Mouse (Mus musculus) embryo, embryonic 11.5 days (tissue): ENCODE data around the gene Magi2.
"Not testable (repeated sequence)": the region's sequence is repeated elsewhere in the genome, so short reads cannot be mapped to it uniquely, and the experiment has no call there.

Experiments used
- DNase-seq: peaks from one replicate; pipeline ENCODE4 v3.0.0-alpha.2; 2012; ENCODE audit warnings: low read depth, low spot score

Magi2 gene

DNA sequence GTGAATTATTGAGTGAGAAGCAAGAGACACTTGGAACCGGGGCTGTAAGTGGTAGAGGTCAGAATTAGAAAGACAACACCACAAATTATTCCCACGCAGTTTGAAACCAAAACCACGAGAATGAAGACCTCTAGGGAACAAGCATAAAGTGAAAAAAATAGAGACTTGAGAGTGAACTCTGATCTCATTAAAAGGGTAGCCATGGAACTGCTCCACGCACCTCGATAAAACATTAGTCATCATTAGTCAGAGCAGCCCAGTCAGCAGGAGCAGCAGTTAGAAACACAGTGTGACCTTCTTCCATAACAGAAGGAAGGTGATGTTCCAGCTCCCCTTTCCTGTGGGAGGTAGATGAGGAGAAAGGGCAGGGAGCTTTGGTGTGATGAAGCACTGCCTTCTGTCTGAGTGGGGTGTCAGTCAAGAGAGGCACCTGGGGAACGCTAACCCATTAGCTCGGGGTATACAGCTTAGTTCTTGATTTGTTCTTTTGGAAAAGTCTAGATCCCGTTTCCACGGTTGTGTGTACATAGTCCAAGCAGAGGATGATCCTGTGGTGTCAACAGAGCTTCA is 1272.3 kb downstream of the Magi2 start:
- no peak for DNase-seq

DNA sequence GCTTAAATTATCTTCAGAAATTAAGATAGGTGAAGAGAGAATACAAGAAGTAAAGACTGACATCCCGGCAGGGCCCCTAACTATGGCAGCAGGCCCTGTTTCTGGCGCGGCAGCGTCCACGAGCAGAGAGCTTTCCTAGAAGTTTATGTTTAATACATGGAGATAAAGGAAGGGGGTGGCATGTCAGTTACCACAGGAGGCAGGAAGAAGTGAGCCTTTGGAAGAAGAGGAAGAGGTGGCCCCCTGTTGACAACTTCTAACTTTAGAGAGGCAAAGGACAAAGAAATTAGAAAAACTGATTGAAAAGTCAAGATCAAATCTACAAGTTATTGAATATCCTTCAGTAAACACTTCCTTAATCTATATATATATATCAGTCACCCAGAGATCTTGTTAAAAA is 1281.8 kb downstream of the Magi2 start:
- DNase-seq, result no peak

DNA sequence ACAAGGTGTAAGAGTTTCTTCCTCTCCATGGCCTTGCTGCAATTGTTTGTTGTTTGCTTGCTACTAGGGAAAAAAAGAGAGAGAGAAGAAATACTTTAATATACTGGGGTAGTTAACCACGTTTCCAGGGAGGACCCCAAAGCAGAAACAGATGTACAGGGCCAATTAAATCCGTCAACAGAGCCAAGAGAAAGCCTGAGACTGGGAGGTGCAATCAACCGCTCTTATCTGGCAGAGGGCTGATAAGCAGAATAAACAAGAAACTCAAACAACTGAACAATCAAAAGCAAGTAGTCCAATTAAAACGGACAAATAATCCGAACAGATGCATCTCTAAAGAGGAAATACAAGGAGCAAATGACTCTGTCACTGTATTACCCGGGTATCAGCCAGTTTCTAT is 1282.8 kb downstream of the Magi2 start:
- DNase-seq, result no peak

DNA sequence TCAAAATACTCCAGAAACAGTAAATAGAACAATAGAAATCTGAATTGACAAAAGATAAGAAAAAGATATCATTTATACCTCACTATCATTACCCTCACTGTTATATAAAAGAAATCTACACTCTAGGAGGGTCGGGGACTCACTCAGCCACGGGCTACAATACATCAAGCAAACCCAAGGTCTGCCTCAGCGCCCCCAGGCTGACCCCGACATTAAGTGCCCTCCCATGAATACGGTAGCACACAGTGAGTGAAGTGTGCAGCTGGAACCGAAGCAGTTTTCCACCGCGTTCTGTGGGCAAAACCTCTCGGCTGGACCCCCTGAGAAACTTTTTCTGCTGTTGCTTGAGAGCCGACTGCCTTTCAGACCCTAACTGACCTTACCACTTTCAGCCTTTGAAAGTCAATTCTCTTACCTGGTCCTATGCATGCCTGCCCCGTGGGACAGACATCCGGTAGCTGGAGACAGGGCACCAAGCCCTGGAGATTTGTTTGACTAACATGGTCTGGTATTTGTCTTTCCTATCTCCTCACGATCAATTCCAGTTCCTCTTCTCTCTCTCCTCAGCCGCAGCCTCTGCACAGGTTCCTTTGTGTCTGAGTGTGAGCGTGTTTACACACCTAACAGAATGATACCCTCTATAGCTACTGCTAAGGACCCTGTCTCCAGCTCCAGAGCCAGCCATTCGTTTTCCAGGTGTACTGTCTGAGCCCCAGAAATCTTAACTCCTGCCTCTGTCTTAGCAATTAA is 1285.7 kb downstream of the Magi2 start:
- no peak for DNase-seq

DNA sequence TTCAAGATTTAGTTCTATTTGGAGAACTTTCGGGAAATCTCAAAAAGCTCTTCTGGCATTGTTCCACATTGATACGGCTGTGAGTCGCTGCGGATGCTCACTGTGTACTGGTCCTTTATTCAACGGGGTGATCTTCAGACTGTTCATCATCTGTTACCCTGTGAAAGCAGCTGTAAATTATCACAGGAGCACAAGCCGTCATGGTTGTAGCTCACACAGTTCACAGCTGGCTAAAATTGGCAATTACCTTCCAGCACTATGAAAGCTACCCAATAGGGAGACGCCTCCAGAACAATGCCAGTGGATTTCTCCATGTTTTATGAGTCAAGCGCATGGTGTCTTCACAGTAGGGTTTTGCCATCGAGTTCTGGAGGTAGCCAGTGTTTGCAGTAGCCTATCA is 1294.8 kb downstream of the Magi2 start:
- no peak for DNase-seq

DNA sequence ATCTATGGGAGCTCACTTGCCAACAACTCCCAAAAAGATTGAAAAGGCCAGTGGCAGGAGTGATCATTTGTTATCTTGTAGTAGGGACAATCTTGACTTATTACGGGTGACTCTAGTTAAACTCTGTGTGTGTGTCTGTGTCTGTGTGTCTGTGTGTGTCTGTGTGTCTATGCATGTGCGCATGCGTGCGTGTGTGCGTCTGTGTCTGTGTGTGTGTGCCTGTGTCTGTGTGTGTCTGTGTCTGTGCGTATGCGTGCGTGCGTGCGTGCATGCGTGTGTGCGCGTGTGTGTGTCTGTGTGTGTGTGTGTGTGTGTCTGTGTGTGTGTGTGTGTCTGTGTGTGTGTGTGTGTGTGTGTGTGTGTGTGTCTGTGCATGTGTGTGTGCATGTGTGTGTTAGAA is 1295.2 kb downstream of the Magi2 start:
- no peak for DNase-seq

DNA sequence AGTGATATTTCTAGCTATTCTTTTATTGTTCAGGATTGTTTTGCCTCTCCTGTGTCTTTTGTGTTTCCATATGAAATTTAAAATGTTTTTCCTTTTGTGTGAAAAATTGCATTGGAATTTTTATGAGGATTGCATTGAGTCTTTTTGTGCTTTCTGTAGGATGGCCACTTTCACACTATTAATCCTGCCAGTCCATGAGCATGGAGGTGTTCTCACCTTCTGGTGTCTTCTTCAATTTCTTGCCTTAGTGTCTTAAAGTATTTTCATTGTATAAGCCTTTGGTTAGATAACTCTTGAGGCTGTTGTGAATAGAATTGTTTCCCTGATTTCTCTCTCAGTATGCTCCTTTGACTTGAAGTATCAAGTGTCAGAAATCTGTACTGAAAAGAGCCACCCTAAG is 1296.9 kb downstream of the Magi2 start:
- DNase-seq, result no peak

DNA sequence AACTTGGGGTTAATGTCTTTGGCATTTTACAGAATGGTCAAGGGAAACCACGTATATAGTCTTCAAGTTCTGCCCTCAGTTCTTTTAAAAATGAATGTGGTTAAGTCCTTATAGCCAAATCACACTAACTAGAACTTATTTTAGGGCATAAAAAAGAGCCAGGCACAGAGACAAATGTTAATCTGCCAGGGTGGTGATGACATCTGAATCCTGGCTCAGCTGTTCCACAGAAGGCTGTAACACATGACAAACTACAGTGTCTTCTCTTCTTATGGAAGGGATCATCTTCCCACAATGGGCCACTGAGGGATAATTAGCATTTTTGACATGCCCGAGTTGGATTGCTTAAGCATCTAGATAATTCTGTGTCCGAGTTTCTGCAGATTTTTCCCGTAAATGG is 1299.8 kb downstream of the Magi2 start:
- not testable (repeated sequence) for DNase-seq

DNA sequence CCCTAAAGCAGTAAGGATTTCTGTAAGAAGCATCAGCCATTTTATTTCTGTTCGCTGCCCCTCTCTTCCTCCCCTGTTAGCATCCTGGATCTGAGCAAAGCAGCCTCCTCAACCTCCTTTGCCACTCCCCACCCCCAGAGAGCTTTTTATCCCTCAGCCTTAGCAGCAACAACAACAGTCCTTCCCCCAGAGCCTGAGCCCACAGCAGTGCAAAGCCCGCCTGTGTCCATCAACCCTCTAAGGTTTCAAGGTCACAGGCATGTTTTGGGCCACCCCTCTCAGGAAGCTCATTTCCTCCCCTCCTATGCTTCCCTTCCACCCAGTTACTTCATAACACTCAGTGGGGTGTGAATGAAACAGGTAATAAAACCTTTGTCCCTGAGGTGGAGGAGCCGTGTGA is 1309.7 kb downstream of the Magi2 start:
- no peak for DNase-seq

DNA sequence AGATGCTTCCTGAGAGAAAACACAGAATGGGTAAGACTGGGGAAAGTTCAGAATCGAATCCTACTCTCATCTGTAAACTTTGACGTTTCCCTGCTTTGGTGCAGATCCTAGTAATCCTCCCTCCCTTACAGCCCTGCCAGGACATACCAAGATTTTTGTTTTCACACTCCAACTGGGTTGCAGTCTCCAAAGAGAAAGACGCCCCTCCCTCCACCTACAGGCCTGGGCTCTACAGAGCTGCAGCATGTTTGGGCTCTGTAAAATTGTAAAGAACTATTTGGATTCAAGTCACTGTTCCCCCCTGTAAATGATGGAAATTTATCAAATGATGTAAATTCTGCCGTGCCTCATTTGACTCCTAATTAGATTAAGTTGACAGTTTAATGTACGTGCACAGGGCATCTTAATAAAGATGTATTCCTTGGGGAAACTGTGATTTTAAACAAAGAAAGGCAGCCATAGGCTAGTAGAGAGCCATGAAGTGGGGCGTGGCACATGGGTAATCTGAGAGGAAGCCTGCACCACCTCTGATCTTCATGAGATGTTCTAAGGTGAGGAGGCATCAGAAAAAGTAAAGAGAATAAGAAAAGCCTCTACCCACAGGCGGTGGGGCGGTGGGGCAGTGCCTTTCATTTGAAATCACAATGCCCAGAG is 1310.7 kb downstream of the Magi2 start:
- no peak for DNase-seq

DNA sequence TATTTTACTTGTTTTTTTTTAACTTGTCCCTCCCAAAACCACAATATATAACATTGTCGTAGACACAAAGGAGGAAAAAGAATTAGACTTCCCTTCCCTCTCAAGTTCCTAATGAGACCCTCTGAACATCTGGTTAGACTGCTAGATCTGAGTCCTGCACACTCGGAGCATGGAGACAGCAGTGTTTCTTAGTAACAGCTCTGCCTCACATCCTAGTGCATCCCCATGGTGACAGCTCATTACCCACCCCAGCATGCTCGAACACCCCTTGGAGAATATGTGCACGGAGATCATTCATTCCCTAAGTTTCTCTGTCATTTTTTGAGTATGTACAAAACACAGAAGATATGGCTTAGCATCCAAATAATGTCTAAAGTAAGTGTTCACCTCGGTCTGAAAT is 1317.5 kb downstream of the Magi2 start:
- no peak for DNase-seq

DNA sequence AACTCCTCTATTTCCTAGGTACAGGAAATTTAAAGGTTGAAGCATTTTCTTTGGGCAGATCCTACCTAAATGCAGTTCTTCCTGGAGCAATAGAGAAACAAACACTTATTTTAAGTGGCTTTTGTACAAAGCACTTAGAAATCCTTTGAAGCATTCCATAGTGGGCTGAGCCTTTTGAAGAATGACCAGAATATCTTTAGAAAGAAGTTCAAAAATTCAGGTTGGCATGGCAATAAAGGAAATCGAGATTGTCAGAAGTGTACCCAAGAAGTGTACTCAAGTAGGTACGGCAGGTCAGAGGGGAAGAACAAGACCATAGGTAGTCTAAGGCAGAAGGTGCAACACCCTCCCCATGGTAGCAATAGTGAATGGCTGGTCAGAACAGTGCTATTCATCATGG is 1332.5 kb downstream of the Magi2 start:
- no peak for DNase-seq

DNA sequence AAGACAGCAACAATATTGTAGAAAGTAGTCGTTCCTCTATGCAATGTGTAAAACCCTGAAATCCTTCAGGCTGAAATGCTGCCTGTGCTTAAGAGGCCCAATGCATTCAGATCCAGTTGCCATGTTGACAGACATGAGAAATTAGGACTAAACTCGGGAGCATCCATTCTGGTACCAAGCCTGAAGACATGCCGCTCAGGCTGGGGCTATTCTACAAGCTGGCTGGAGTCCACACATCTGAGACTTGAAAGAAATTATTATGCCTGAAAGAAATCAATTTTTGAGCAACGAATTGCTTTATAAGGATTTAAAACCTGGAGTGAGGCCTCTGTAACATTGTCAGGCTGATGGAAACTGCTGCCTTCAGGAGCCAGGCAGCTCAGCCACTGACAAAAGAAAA is 1333.0 kb downstream of the Magi2 start:
- no peak for DNase-seq

DNA sequence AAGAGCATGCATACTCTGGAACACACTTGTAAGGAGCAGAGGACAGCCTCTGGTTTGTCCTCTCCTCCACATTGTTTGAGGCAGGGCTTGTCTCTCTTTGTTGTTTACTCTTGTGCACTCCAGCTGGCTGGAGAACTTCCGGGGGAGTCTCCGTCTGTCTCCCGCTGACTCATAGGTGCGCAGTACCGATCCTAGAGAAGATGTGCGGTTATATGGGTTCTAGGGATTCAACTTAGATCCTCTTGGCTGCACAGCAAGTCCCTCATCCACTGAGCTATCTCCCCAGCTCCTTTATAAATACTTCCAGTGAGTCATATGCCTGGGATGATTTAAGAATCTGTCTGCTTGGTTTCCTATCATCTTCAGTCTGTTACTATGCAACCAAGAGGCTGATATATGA is 1341.6 kb downstream of the Magi2 start:
- no peak for DNase-seq

DNA sequence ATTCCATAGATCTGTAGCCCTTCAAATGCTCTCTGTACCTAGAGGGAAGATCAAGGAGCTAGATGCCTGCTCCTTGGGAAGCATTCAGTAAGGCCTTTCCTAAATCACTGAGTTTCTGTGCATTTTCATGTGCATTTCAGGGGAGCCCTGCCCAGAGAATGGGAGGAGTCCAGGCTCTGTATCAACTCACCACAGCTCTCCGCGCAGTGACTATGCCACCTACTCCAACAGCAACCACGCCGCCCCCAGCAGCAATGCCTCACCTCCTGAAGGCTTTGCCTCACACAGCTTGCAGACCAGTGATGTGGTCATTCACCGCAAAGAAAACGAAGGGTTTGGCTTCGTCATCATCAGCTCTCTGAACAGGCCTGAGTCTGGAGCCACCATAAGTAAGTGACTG is 1342.1 kb downstream of the Magi2 start:
- no peak for DNase-seq

DNA sequence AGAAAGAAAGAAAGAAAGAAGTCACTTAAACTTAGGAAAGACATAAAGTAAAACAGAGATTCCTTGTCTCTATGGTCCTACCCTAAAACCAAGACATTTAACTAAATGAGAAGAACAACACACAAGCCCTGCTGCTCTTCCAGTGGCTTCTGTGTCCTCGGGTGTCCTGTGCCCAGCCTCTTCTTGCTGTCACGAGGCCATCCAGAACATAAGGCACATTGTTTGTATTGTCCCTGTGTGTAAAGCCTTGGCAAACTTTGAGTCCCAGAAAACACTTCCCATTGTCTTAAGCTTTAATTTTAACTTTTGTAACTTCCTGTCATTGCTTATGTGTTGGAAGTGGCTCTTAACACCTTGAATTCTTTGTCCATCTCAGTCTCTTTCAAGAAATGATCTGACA is 1348.0 kb downstream of the Magi2 start:
- DNase-seq, result no peak

DNA sequence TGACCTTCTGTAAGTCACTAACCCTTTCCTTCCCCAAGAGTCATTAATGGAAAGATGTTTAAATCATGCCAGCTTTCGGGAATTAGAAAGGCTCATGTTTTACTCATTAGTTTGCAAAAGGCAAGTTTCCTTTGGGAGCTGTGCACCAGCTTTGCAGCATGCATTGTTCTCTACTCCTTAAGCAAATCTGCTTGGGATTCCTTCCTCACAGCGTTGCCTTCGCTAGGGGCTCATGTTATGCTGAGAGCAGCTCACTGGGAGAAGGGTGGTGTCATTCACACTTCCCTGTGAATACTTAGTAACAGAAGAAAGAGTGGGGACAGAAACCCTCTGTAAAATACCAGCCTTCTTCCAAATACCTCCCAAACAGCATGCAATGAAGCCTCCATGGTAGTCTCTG is 1349.0 kb downstream of the Magi2 start:
- no peak for DNase-seq

DNA sequence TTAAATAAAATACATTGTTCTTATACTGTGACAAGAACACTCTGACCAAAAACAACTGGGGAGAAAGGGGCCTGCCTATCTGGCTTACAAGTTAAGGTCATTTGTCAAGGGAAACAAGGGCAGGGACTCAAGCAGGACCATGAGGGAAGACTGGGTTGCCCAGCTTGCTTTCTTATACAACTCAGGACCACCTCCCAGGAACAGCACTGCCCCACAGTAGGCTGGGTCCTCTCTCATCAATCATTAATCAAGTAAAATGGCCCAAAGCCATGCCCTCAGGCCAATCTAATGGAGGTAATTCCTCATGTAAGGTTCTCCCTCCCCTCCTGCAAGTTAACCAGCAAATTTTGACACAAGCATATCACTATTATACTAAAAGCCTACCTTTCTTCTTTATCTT is 1349.4 kb downstream of the Magi2 start:
- no peak for DNase-seq

DNA sequence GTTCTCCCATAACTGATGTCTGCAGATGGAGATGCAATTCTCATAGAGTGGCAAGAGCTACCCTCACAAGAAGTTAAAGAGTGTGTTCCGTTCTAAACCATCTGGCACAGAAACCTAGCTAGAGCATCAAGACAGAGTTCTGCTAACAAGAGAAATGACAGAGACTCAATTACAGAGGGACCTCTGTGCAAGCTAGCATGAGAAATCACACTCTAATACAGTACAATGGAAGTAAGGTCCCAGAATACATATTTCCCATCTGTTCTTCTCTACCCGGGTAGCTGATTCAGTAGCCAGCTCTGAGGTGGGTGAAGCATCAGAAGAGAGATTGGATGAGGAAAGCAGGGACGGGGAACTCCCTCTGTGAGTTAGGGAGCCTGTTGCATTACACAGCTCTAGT is 1351.8 kb downstream of the Magi2 start:
- no peak for DNase-seq

DNA sequence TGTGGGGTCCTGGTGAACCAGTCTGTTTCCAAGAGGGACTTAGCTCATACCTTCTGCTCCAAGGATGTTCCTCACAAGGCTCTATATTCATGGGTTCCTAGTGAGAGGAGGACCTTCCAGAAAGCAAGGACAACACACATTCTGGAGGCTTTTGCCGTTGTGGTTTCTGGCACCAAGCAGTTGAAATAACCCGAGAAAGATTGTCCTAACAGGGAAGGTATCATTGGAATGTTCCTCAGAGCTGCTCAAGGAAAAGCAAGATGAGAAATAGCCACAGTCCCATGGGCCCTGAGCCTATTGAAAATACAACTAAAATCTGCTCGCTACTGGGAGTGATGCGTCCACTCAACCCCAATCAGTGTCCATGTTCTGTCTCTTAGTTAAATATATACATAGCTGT is 1353.8 kb downstream of the Magi2 start:
- DNase-seq, result no peak

DNA sequence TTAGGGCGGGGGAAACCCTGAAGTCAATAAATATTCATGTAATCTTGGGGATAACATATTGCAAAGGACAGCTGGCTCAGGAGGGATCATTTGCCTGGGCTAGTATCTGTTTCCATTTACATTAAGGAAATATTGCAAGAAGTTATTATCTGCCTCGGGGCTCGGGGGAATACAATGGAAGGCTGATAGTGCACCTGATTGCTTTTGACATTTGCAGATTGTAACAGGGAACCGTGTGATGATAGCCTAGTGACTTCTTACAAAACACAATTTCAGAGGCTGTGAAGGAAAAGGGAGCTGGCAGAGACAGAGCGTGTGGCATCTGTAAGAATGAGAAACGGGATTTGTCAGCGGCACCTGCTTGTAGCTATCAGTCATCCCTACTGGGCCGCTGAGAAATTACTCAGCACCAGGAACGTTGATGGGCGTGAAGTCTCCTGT is 1356.2 kb downstream of the Magi2 start:
- no peak for DNase-seq

DNA sequence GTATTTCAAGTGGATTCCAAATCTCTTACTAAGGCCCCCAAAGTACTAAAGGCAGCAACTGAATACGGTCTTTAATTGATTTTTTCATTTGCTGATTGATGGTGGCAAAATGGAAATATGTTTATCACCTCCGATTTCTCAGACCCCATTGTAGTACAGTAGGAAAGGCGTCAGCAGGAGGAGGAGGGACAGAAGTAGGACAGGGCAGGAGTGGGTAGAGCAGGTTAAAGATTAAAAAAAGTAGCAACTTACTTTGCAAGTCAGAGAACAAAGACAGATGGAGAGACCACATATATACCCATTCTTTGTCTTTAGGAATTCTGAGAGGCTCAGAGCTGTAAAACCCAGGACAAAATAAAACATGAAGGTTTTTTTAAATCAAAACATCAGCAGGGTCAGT is 1356.8 kb downstream of the Magi2 start:
- no peak for DNase-seq

DNA sequence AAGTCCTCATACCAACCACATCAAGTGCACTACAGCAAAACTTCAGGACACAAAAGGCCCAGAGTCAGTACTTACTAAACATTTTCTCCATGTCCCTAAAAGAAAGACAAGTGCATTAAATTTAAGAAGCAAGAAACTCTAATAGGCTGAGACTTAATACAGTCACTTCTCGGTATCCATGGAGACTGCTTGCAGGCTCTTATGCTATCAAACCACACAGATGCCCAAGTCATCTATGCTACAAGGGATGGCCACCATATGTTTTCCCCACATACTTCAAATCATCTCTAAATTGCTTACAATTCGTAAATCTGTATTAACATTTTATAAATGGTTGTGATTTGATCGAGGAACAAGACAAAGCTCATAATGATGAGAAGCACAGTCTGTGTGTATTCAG is 1357.9 kb downstream of the Magi2 start:
- no peak for DNase-seq
